Mouse (Mus musculus) CD4-positive, CD25-positive, alpha-beta regulatory T cell, adult 2 months (primary cell): Measurements from ENCODE around the gene Dennd4a.
A peak's percentile ranks its signal among the peaks of the same experiment; 100 is the strongest.

Experiments used
- DNase-seq: peaks from one replicate; pipeline ENCODE4 v3.0.0-alpha.2; 2012; ENCODE audit warnings: low read depth, low spot score

The Dennd4a gene

GRCm38 (mm10) chr9:64913406-64913805 lies 102.3 kb downstream of the Dennd4a start:
- no peak for DNase-seq

- DNase-seq = no peak
These were observed 102.8 kb downstream of the Dennd4a start for GRCm38 (mm10) chr9:64913973-64914372.

- peak; percentile 36 for DNase-seq
These were observed 103.5 kb downstream of the Dennd4a start for GRCm38 (mm10) chr9:64914629-64915028.

GRCm38 (mm10) chr9:64918560-64918959 lies 107.4 kb downstream of the Dennd4a start:
- DNase-seq = peak; percentile 75

GRCm38 (mm10) chr9:64925771-64926170 lies 114.6 kb downstream of the Dennd4a start:
- no peak for DNase-seq

GRCm38 (mm10) chr9:64926201-64926991 lies 115.3 kb downstream of the Dennd4a start:
- no peak for DNase-seq

GRCm38 (mm10) chr9:64930256-64930655 lies 119.1 kb downstream of the Dennd4a start:
- DNase-seq = no peak

- no peak for DNase-seq
These were observed 120.8 kb downstream of the Dennd4a start for GRCm38 (mm10) chr9:64931751-64932610.

GRCm38 (mm10) chr9:64934015-64934754 lies 123.0 kb downstream of the Dennd4a start:
- DNase-seq = no peak

- peak; percentile 87 for DNase-seq
These were observed 125.4 kb downstream of the Dennd4a start for GRCm38 (mm10) chr9:64936508-64936907.

GRCm38 (mm10) chr9:64937491-64937890 lies 126.4 kb downstream of the Dennd4a start:
- DNase-seq = peak; percentile 24

GRCm38 (mm10) chr9:64938535-64938934 lies 127.4 kb downstream of the Dennd4a start:
- no peak for DNase-seq

GRCm38 (mm10) chr9:64939281-64939680 lies 128.1 kb downstream of the Dennd4a start:
- DNase-seq = no peak

- no peak for DNase-seq
These were observed 128.7 kb downstream of the Dennd4a start for GRCm38 (mm10) chr9:64939790-64940189.

- no peak for DNase-seq
These were observed 129.7 kb downstream of the Dennd4a start for GRCm38 (mm10) chr9:64940731-64941346.

- no peak for DNase-seq
These were observed 130.5 kb downstream of the Dennd4a start for GRCm38 (mm10) chr9:64941650-64942049.

- no peak for DNase-seq
These were observed 132.9 kb downstream of the Dennd4a start for GRCm38 (mm10) chr9:64943997-64944396.

- DNase-seq = no peak
These were observed 136.4 kb downstream of the Dennd4a start for GRCm38 (mm10) chr9:64947483-64948095.

GRCm38 (mm10) chr9:64951161-64951657 lies 140.1 kb downstream of the Dennd4a start, which contains the start of gene Slc24a1:
Slc24a1 (minus strand) TSS chr9:64951607.
- no peak for DNase-seq

- no peak for DNase-seq
These were observed 140.9 kb downstream of the Dennd4a start for GRCm38 (mm10) chr9:64952055-64952454.

- DNase-seq = no peak
These were observed 142.1 kb downstream of the Dennd4a start for GRCm38 (mm10) chr9:64953190-64953589.
